Mouse (Mus musculus) forebrain, embryonic 12.5 days (tissue): Measurements from ENCODE around the gene Sec24b. TPM values are rescaled to one million over a fixed set of nuclear protein-coding genes. Genes with fewer than 3 reads are reported as not detected.

ENCODE experiments used
- ATAC-seq: fragments of 200-750 bp; cut with Nextera tagmentation; 2 replicates; pipeline ENCODE4 v1.8.0; 2017; ENCODE audit warnings: moderate TSS enrichment; ENCODE audit not compliant: low FRiP score
- H3K27ac ChIP-seq: fragments of 300-500 bp; sonication (generic); 2 replicates; pipeline ENCODE4 v1.5.1; 2016; ENCODE audit warnings: mild to moderate bottlenecking
- H3K27me3 ChIP-seq: fragments of 300-500 bp; sonication (generic); 2 replicates; pipeline ENCODE4 v1.6.1; 2016; ENCODE audit warnings: mild to moderate bottlenecking
- H3K36me3 ChIP-seq: fragments of 300-500 bp; sonication (generic); replicated peaks from 2 replicates; pipeline ENCODE4 v1.6.1; 2016; ENCODE audit warnings: mild to moderate bottlenecking
- H3K4me1 ChIP-seq: fragments of 300-500 bp; sonication (generic); 2 replicates; pipeline ENCODE4 v1.6.1; 2016
- H3K4me2 ChIP-seq: fragments of 300-500 bp; sonication (generic); 2 replicates; pipeline ENCODE4 v1.6.1; 2016; ENCODE audit warnings: mild to moderate bottlenecking, moderate library complexity
- H3K4me3 ChIP-seq: fragments of 300-500 bp; sonication (generic); replicated peaks from 2 replicates; pipeline ENCODE4 v1.5.1; 2016; ENCODE audit warnings: mild to moderate bottlenecking
- H3K9ac ChIP-seq: fragments of 300-500 bp; sonication (generic); 2 replicates; pipeline ENCODE4 v1.6.1; 2016; ENCODE audit warnings: mild to moderate bottlenecking
- H3K9me3 ChIP-seq: fragments of 300-500 bp; sonication (generic); 2 replicates; pipeline ENCODE4 v1.6.1; 2016
- WGBS: fragments of 180-500 bp; shearing (Covaris S2); methylation state at CpG from one replicate; pipeline ENCODE4 v1.1.7; 2016; 5-methylcytosine and 5-hydroxymethylcytosine counted together
- polyA plus RNA-seq: library from polyadenylated mRNA; unstranded; fragments of >200 nt; fragmentation: Nextera tagmentation; extraction: Ambion mirVana; gene quantifications from 2 replicates; pipeline ENCODE4 v1.2.1, GENCODE M21; 2016

Sec24b gene
- polyA plus RNA-seq, 1 experiment from 2014 or later: 33.7 TPM

- H3K36me3 ChIP-seq: peaks cover 85% of the 10 kb centered on the region
- no peak overlapping the region for H3K9ac ChIP-seq
- no peak overlapping the region for H3K4me2 ChIP-seq
- no peak for ATAC-seq
- no peak overlapping the region for H3K27ac ChIP-seq
- WGBS: 89% methylated on average over 3 of the region's 3 CpGs
- no peak overlapping the region for H3K4me3 ChIP-seq
- H3K27me3 ChIP-seq: no peaks in the 10 kb centered on the region
- H3K4me1 ChIP-seq: no peaks in the 10 kb centered on the region
- H3K9me3 ChIP-seq: no peaks in the 10 kb centered on the region
Measured at GRCm38 (mm10) chr3:129997324-129997723, 64.0 kb downstream of the Sec24b start.

DNA sequence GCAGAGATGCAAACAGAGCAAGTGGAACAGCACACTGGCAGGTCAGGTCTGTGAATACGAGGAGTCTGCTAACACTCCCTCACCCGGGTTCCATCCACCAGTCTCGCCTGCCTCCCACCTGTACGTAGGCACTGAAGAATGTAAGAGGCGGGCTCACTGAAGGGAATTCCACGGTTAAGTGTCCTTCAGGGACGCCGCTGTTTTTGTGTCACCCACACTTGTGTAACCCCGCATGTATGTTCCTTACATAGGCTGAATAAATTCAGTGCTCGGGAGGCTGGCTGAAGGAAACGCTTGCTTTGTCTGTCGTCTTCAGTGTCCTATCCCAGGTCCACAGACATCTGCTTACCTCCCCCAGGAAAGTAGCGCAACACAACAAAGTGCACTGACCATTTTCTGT is 74.1 kb downstream of the Sec24b start:
- no peak overlapping the region for H3K4me2 ChIP-seq
- H3K4me1 ChIP-seq: no peaks in the 10 kb centered on the region
- H3K27ac ChIP-seq: no peak overlapping the region
- no peaks in the 10 kb centered on the region for H3K27me3 ChIP-seq
- H3K36me3 ChIP-seq: peaks cover 91% of the 10 kb centered on the region
- ATAC-seq: no peak
- no peak overlapping the region for H3K4me3 ChIP-seq
- no peak overlapping the region for H3K9ac ChIP-seq
- H3K9me3 ChIP-seq: no peaks in the 10 kb centered on the region
- 97% methylated on average over 13 of the region's 13 CpGs for WGBS

- no peaks in the 10 kb centered on the region for H3K4me1 ChIP-seq
- no peak overlapping the region for H3K4me2 ChIP-seq
- H3K4me3 ChIP-seq: no peak overlapping the region
- no peaks in the 10 kb centered on the region for H3K9me3 ChIP-seq
- H3K27me3 ChIP-seq: no peaks in the 10 kb centered on the region
- H3K36me3 ChIP-seq: peaks cover 83% of the 10 kb centered on the region
- no peak overlapping the region for H3K27ac ChIP-seq
- no peak for ATAC-seq
- WGBS: 91% methylated on average over 4 of the region's 4 CpGs
- H3K9ac ChIP-seq: no peak overlapping the region
Measured at GRCm38 (mm10) chr3:129985335-129985734, 76.0 kb downstream of the Sec24b start.

GRCm38 (mm10) chr3:129984797-129985196 is 76.6 kb downstream of the Sec24b start:
- Histone ChIP-seq H3K9me3 (no peaks in the 10 kb centered on the region), H3K9ac (no peak overlapping the region), H3K27me3 (no peaks in the 10 kb centered on the region), H3K4me3 (no peak overlapping the region), H3K36me3 (peaks cover 77% of the 10 kb centered on the region), H3K4me2 (no peak overlapping the region), H3K27ac (no peak overlapping the region), H3K4me1 (no peaks in the 10 kb centered on the region)
- 93% methylated on average over 5 of the region's 5 CpGs for WGBS
- no peak for ATAC-seq

- H3K4me3 ChIP-seq: no peak overlapping the region
- H3K9ac ChIP-seq: no peak overlapping the region
- ATAC-seq: no peak
- H3K27ac ChIP-seq: no peak overlapping the region
- H3K9me3 ChIP-seq: no peaks in the 10 kb centered on the region
- no peaks in the 10 kb centered on the region for H3K27me3 ChIP-seq
- WGBS: 70% methylated on average over 5 of the region's 5 CpGs
- H3K4me1 ChIP-seq: no peaks in the 10 kb centered on the region
- H3K36me3 ChIP-seq: peaks cover 52% of the 10 kb centered on the region
- no peak overlapping the region for H3K4me2 ChIP-seq
Measured at GRCm38 (mm10) chr3:129982271-129982670, 79.1 kb downstream of the Sec24b start.

- WGBS: 91% methylated on average over 11 of the region's 11 CpGs
- H3K27me3 ChIP-seq: no peaks in the 10 kb centered on the region
- peak; percentile 39; the same call in 1 of the 2 replicates for ATAC-seq
- H3K9me3 ChIP-seq: no peaks in the 10 kb centered on the region
- no peaks in the 10 kb centered on the region for H3K4me1 ChIP-seq
- peaks cover 47% of the 10 kb centered on the region for H3K36me3 ChIP-seq
- H3K4me2 ChIP-seq: no peak overlapping the region
- no peak overlapping the region for H3K4me3 ChIP-seq
- H3K9ac ChIP-seq: no peak overlapping the region
- no peak overlapping the region for H3K27ac ChIP-seq
Measured at GRCm38 (mm10) chr3:129981756-129982155, 79.6 kb downstream of the Sec24b start.

DNA sequence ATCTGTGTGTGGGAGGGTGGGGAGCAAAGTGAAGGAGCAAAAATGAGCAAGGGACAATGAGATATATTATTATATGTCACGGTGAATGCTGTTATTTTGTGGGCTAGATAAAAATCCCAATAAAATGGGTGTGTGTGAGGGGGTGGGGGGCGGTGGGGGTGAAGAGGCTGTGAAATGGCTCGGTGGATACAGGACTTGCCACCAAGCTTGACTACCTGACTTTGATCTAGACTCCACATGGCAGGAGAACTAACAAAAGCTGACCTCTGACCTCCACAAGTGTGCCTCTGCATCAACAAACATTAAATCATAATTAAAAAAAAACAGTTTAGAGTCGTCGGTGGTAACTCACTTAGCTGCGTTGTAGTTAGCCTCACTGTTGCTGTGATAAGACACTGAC is 81.8 kb downstream of the Sec24b start:
- Histone ChIP-seq H3K4me3 (no peak overlapping the region), H3K9me3 (no peaks in the 10 kb centered on the region), H3K4me2 (no peak overlapping the region), H3K27me3 (no peaks in the 10 kb centered on the region), H3K27ac (no peak overlapping the region), H3K4me1 (no peaks in the 10 kb centered on the region), H3K36me3 (peaks cover 27% of the 10 kb centered on the region), H3K9ac (no peak overlapping the region)
- 72% methylated on average over 6 of the region's 6 CpGs for WGBS
- no peak for ATAC-seq

DNA sequence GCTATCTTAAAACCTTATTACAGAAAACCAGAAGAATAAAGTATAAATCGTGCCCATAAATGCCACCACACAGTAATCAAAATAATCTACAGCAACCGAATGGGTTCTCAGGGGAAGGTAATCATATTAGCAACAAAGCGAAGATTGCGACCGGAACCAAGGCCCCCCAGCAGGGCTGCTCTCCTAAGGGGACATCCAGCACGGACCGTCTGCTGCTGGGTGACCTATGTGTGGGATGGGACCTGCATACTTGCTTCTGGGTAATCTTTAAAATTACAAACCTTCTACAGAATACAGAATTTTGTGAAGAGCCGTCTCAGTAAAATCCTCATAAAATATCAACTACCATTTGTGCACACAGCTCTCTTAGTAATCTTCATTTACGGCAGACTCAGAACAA is 82.6 kb downstream of the Sec24b start:
- no peak overlapping the region for H3K4me3 ChIP-seq
- H3K4me2 ChIP-seq: no peak overlapping the region
- no peak for ATAC-seq
- H3K36me3 ChIP-seq: peaks cover 20% of the 10 kb centered on the region
- no peak overlapping the region for H3K9ac ChIP-seq
- H3K27me3 ChIP-seq: no peaks in the 10 kb centered on the region
- no peaks in the 10 kb centered on the region for H3K4me1 ChIP-seq
- no peak overlapping the region for H3K27ac ChIP-seq
- WGBS: 91% methylated on average over 9 of the region's 9 CpGs
- no peaks in the 10 kb centered on the region for H3K9me3 ChIP-seq

DNA sequence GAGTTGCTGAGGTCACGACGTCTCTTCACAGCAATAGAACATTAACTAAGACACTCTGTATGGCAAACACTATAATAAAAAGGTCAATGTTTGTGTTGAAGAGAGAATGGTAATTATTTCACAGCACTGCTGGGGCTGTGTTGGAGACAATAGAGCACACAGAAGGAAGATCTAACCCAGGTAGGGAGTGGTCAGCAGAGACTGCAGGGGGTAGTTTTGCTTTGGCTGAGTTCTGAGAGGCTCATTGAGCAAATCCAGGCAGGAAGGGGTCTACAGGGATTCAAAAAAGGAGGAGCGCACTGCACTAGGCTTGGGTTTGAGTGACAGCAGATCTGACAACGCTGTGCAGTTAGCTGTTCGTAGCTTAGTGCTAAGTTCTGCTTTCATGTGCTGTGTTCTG is 85.0 kb downstream of the Sec24b start:
- H3K4me1 ChIP-seq: peaks cover under 1% of the 10 kb centered on the region
- H3K27me3 ChIP-seq: peaks cover 5% of the 10 kb centered on the region
- H3K4me3 ChIP-seq: no peak overlapping the region
- no peaks in the 10 kb centered on the region for H3K9me3 ChIP-seq
- no peaks in the 10 kb centered on the region for H3K36me3 ChIP-seq
- no peak for ATAC-seq
- H3K9ac ChIP-seq: no peak overlapping the region
- no peak overlapping the region for H3K27ac ChIP-seq
- no peak overlapping the region for H3K4me2 ChIP-seq
- 82% methylated on average over 5 of the region's 5 CpGs for WGBS

- peak overlapping the region; percentile 98 for H3K4me2 ChIP-seq
- no peaks in the 10 kb centered on the region for H3K36me3 ChIP-seq
- no peaks in the 10 kb centered on the region for H3K9me3 ChIP-seq
- H3K9ac ChIP-seq: no peak overlapping the region
- ATAC-seq: peak; percentile 89
- H3K27ac ChIP-seq: peak overlapping the region; percentile 81
- H3K27me3 ChIP-seq: peaks cover 32% of the 10 kb centered on the region
- WGBS: 10% methylated on average over 19 of the region's 19 CpGs
- H3K4me1 ChIP-seq: peaks cover 26% of the 10 kb centered on the region
- peak overlapping the region; percentile 60 for H3K4me3 ChIP-seq
Measured at GRCm38 (mm10) chr3:129970529-129971515, 90.5 kb downstream of the Sec24b start.

DNA sequence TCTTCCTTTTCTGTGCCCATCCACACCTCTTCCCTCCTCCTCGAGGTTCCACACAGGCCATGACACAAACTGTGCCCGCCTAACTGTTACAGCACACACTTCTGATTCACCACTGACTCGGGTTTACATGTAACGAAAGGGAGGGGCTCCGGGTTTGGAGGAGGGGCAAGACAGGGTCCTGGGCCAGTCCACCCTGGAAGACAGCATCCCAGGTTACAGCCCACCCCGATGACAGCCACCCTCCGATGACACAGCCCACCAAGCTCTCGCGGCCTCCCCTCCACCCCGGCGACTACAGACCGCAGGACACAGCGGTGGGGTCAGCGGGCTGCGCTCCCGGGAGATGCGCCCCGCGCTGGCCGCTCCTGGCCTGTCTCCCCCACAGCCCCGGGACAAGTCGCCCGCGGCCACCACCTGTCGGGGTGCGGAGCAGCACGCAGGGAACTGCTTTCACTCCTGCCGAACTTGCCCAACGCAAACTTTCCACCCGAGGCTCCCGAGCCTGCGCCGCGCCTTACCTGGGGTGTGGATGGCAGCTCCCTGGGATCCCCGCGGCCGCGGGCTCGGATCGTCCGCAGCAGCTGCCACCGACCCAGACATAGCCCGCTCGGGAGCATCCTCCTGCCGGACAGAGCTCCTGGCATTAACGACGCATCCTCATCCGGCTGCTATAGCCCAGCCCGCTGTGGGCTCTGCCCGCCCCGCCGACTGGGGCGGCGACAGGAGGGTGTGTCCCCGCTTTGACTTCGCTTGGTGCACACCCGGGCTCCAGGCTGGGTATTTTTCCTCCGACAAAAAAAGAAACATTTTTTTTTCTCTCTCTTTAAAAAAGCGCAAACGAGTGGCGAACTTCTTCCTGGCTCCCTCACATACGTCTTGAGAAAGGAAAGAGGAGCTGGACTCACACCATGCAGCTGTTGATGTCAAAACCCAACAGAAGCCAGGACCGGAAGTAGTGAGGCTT is 91.6 kb downstream of the Sec24b start, which contains the start of gene Mcub:
Mcub (minus strand) TSS at position 775 of the 964 bp plus-strand sequence.
- ATAC-seq: peak; percentile 60
- no peaks in the 10 kb centered on the region for H3K36me3 ChIP-seq
- H3K4me3 ChIP-seq: peak within 1 kb of the TSS; percentile 60
- peaks cover 32% of the 10 kb centered on the region for H3K27me3 ChIP-seq
- H3K4me2 ChIP-seq: peak within 1 kb of the TSS; percentile 98
- peak within 1 kb of the TSS; percentile 81 for H3K27ac ChIP-seq
- under 1% methylated on average over 63 of the region's 63 CpGs for WGBS
- no peaks in the 10 kb centered on the region for H3K9me3 ChIP-seq
- peak within 1 kb of the TSS; percentile 65 for H3K9ac ChIP-seq
- peaks cover 26% of the 10 kb centered on the region for H3K4me1 ChIP-seq

GRCm38 (mm10) chr3:129969031-129969430 is 92.3 kb downstream of the Sec24b start:
- H3K9ac ChIP-seq: peak overlapping the region; percentile 65; the same call in 1 of the 2 replicates
- H3K9me3 ChIP-seq: no peaks in the 10 kb centered on the region
- H3K4me3 ChIP-seq: peak overlapping the region; percentile 60
- peak overlapping the region; percentile 98 for H3K4me2 ChIP-seq
- H3K27ac ChIP-seq: no peak overlapping the region
- 35% methylated on average over 10 of the region's 10 CpGs for WGBS
- H3K27me3 ChIP-seq: peaks cover 32% of the 10 kb centered on the region
- no peaks in the 10 kb centered on the region for H3K36me3 ChIP-seq
- peaks cover 26% of the 10 kb centered on the region for H3K4me1 ChIP-seq
- no peak for ATAC-seq
